Mouse (Mus musculus): Measurements from ENCODE around the gene Fundc2. TPM values are rescaled to one million over a fixed set of nuclear protein-coding genes. Genes with fewer than 3 reads are reported as not detected.

The Fundc2 gene
- polyA plus RNA-seq (2012; rRNA removed), result 4.0 and 4.2 TPM in 2 replicates

DNA sequence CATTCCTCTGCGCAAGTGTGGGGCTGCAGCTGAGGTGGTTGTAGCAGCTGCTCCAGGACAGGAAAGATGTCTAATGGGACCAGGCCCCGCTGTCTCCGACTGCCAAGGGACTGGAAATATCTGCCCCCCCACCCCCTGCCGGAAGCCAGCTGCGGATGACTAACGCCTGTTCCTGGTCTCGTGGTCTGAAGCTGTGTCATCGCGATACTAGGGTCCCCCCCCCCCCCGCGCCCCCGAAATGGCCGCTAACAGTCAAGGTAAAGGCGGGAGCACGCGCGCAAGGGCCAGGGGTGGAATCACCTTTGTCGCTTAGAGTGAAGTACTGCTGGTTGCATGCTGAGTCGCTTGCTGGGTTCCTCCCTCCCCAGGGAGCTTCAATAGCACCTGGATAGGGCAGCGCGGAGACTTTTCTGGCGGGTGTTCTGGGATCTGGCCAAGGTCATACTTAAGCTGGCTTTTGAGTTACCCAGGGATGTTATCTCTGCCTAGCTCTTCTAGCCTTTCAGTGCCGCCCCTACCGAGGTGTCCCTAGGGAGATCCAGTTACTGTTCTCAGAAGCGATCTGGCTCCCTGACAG is at the start of gene Fundc2, which contains the start of gene F8:
Gene Fundc2 (plus strand): TSS at position 205 of the 577 bp plus-strand sequence.
Gene F8 (minus strand): TSS at position 421 of the 577 bp plus-strand sequence.

DNA sequence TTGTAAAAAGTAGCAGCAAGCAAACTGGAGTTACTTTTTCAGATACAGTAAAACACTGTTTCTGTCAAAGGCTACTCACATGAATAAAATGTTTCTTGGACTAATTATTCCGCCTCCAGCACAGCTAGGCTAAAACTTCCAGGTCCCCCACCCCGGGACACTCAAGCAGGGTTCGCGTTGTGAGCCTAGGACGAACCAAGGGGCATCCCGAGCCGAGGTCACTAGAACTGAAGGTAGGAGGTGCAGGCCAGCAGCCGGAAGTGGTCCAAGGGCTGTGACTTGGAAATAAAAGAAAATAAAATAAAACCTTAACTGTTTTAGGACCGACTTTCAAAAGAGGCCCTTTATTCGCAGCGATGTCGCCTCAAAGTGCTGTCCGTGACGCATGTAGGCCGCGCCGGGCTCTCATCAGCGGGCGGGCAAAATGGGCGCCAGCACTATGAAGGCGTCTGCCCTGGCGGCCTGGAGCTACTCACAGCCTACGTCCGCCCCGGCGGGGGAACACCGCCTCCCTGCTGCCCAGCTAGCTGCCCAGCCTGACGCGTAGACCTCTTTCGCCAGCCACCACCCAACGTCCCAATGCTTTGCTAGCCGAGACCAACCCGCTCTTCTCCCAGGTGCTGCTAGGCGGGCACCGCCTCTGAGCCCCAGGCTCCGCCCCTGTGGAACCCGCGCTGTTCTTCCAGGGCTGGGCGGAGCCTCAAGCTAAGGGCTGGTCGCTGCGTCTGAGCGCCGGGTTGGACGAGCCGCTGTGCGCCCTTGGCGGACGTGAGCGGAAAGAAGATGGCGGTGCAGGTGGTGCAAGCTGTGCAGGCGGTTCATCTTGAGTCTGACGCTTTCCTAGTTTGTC is 34.0 kb downstream of the Fundc2 start, which contains the start of the genes Cmc4, Mtcp1 and Brcc3:
Gene Cmc4 (minus strand): TSS at position 649 of the 850 bp plus-strand sequence.
Gene Mtcp1 (minus strand): TSS at position 653 of the 850 bp plus-strand sequence.
Gene Brcc3 (plus strand): TSS at position 693 of the 850 bp plus-strand sequence.

Other genes starting within 250 kb of the Fundc2 start
- gene Smim9, start 218.6 kb upstream of the Fundc2 start, polyA plus RNA-seq (2012; rRNA removed), result not detected in 2 replicates
- 0.76 and 1.9 TPM in 2 replicates for gene F8, start 216 bp downstream of the Fundc2 start, polyA plus RNA-seq (2012; rRNA removed)
- 4.1 and 5.3 TPM in 2 replicates for gene Cmc4, start 34.2 kb downstream of the Fundc2 start, polyA plus RNA-seq (2012; rRNA removed)
- gene Mtcp1, start 34.2 kb downstream of the Fundc2 start, polyA plus RNA-seq (2012; rRNA removed), result 6.7 and 8.6 TPM in 2 replicates
- 1.2 and 1.7 TPM in 2 replicates for gene Brcc3, start 34.2 kb downstream of the Fundc2 start, polyA plus RNA-seq (2012; rRNA removed)
- 0.82 and 1.3 TPM in 2 replicates for gene Vbp1, start 131.9 kb downstream of the Fundc2 start, polyA plus RNA-seq (2012; rRNA removed)
- 0.55 and 0.73 TPM in 2 replicates for gene Rab39b, start 195.8 kb downstream of the Fundc2 start, polyA plus RNA-seq (2012; rRNA removed)